Mouse (Mus musculus) lung, postnatal 25 days (tissue): ENCODE measurements around the gene Abhd14a.
A peak's percentile ranks its signal among the peaks of the same experiment; 100 is the strongest.

ENCODE experiments used
- DNase-seq: peaks from one replicate; pipeline ENCODE4 v3.0.0; 2022; ENCODE audit warnings: low spot score

Abhd14a gene

DNA sequence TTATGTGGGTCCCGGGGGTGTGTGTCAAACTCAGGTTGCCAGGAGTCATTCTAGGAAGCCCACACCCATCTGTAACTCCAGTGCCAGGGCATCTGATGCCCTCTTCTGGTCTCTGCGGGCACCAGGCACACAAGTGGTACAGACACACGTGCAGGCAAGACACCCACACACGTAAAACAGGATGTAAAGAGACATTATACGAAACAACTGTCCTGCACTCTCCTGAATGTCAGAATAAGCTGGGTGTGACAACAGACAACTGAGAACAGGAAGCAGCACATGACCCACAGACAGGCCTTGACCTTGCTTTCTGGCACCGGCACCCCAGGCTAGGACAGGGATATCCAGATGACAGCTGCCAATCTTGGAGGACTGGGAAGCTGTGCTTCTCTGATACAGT, 21.8 kb upstream of the Abhd14a start:
- no peak for DNase-seq

DNA sequence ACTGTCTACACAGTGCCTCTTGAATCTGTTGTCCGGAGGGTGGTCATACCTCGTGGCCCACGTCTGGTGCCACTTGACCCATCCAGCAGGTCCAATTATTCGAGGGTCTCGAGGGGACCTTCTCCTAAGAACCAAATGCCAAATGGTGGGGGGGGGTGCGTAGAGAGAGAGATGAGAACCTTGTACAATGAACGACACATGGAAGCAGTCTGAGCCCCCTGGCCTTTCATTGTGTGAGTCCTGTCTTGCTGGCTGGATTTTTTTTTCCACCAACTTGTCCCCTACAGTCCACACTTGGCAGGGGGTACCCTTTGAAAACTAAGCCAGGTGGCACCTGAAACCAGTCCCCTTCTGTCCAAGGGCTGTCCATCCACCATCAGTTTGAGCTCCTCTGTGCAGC, 20.3 kb upstream of the Abhd14a start:
- DNase-seq: no peak

DNA sequence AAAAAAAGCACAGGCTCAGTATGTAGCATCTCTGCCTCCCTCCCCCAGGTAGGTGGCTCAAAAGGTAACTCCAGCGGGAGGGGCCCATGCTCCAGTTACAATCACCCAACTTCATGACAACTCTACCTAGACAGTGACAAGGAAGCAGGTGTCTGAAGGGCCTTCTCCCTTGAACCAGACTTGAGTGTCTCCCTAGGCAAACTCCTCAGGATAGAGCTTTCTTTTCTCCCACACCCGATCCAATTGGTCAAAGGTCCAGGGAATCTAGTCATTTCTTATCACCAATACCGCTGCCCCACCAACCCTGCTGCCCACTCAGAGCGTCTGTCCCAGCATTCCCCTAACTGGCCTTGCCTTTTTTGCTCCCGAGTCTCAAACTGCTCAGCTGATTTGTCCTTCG, 19.2 kb upstream of the Abhd14a start:
- DNase-seq: no peak

DNA sequence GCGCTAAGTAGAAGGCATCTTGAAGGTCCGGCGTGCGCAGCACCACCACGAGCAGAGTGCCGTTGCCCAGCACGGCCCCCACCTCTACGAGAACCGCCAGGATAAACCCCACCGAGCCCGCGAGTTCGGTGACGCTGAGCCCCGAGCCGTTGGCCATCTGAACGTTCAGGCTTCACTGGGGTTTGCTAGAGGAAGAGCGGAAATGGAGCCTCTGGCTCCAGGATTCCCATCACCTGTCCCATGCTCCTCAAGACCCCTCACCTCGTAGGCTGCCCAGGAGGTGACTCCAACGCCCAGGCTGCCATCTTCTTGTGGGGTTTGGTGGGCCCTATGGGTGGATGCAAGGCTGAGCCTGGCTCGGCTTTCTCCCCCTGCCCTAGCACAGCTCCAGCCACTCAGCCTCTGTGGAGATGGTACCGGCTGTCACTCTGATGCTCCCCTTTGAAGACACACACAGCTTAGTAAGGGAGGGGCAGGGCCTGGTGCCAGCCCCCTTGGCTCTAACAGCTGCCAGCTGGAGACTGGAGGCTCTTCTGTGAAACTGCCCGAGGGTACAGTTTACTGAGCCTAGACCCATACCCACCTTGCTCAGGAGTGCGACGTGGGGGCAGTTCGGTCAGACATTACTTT, 18.2 kb upstream of the Abhd14a start, which contains the start of gene Gpr62:
Gpr62 (minus strand) TSS at position 368 of the 630 bp plus-strand sequence.
- DNase-seq: no peak

DNA sequence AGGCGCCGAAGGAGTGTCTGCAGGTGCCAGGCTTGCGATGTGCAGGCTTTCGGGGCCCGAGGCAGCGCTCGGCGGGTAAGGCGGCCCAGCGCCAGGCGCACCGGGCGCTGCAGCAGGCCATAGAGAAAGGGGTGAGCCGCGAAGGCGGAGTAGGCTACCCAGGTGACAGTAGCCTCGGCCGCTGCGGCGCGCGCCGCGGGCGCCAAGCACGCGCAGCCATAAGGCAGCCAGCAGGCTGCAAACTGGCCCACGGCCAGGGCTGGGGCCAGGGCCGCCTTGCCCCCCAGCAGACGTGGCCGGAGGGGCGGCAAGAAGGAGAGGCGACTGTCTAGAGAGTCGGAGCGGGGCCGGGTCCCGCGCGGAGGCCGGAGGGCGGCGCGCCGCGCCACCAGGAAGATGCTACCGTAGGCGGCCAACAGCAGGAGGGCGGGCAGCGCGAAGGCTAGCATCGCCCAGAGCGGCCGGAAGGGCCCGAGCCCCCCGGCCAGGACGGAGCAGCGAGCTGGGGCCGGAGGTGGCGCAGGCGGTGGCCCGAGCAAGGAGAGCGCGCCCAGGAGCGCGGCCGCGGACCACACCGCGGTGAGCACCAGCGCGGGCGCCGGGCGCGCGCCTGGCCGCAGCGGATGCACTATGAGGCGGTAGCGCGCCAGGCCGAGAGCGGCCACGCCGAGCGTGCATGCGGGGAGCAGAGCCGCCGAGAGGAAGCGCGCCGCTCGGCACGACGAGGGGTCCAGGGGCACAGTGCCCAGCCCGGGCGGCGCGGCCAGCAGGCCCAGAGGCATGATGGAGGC, 17.5 kb upstream of the Abhd14a start:
- no peak for DNase-seq

DNA sequence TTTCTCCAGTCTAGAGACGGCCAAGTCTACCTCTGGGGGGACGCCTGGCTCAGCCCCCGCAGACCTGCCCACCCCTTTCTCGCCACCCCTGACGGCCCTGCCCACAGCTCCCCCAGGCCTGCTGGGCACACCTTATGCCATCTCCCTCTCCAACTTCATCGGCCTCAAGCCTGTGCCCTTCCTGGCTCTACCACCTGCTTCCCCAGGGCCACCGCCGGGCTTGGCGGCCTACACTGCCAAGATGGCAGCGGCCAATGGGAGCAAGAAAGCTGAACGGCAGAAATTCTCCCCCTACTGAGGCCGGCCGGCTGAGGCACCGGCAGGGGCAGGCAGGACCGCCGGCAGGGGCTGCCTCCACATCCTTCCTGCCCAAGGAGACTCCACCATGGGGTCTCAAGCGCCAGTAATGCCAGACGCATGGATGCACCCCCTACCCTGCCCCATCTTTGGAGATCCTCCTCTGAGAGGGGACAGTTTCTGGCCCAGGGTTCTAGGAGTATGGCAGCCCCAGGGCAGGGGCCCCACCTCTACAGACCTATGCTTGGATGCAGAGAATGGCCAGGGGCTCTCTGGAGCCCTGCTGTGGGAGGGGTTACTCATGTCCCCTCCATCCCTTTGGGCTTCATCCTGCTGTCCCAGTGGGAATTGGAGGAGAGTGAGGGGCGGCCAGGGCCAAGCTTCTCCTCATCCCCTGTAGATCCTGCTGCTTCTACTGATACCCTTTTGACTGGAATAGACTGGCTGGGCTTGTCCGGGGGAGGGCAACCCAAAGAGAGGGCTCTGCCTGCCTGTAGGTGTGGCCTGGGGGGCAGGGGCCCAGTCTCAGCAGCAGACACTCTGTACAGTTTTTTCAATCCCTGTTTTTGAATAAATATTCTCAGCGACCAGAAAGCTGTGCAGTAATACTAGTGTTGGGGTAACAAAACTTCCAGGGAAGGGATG, 15.9 kb upstream of the Abhd14a start:
- no peak for DNase-seq

DNA sequence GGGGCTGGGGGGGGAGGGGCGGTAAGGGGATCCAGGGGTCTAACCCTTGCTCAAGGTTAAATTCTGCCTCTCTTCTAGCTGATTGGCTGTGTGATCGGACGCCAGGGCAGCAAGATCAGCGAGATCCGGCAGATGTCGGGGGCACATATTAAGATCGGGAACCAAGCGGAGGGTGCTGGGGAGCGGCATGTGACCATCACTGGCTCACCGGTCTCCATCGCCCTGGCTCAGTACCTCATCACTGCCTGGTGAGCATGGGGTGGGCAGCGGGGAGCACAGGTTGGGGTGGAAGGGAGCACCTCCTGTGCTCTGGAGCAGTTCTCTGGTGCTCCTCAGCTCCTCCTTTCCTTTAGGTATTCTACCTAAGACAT, 14.9 kb upstream of the Abhd14a start:
- no peak for DNase-seq

DNA sequence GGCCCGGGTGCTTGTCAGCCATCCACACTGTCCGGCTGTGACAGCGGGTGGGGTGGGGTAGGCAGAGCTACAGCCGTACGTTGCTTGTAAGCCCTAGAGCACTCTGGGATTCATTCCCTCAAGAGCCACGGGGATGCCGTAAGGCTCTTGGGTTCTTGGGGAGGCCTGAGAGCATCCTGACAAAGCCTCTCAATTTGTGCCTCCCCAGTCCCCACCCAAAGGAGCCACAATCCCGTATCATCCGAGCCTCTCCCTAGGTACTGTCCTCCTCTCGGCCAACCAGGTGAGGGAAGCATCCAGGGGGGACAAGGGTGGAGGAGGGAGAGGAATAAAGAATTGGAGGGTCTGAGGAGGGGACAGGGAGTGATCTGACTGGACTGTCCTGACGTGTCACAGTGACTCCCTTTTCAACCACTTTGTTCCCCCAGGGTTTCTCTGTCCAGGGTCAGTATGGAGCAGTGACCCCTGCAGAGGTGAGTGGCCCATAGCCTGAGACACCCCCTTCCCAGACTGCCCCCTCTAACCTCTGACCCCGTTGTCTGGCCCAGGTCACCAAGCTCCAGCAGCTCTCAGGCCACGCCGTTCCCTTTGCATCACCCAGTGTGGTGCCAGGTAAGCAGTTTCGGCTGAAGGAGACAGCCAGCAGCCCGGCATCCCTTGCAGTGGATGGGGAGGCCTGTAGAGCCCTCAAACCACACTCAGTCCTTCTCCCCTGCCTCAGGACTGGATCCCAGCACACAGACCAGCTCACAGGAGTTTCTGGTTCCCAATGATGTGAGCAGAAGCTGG, 14.4 kb upstream of the Abhd14a start:
- DNase-seq: no peak

DNA sequence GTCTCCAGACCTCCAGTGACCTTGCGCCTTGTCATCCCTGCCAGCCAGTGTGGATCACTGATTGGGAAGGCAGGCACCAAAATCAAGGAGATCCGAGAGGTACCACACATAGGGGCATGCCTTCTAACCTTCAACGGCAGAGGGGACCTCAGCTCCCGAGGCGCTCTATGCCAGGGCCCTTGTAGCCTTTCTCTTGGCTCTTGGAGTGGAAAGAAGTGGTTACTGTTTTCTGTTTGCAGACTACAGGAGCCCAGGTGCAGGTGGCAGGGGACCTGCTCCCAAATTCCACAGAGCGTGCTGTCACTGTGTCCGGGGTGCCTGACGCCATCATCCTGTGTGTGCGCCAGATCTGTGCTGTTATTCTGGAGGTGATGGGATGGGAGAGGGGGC, 13.5 kb upstream of the Abhd14a start:
- DNase-seq: no peak

DNA sequence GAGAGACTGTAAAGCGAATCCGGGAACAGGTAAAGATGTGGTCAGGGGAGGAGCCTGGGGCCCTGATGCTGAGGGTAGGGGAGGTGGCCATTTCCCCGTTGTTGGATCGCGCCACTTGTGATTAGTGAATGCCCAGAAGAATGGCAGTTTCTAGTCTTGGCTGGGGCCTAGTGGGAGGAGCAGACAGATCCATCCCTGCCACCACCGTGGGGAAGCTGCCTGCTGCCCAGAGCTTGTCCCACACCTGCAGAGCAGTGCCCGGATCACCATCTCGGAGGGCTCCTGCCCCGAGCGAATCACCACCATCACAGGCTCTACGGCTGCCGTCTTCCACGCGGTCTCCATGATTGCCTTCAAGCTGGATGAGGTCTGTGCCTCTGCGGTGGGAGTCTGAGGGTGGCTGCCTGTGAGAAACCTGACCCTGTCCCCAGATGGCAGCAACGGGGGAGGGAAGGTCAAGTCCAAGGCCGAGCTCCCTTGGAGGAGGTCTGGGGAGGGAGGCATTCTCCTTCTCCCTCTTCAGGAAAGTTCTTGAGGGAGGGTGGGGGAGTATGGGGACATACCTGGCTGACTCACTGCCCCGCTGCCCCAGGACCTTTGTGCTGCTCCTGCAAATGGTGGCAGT, 13.0 kb upstream of the Abhd14a start:
- no peak for DNase-seq

DNA sequence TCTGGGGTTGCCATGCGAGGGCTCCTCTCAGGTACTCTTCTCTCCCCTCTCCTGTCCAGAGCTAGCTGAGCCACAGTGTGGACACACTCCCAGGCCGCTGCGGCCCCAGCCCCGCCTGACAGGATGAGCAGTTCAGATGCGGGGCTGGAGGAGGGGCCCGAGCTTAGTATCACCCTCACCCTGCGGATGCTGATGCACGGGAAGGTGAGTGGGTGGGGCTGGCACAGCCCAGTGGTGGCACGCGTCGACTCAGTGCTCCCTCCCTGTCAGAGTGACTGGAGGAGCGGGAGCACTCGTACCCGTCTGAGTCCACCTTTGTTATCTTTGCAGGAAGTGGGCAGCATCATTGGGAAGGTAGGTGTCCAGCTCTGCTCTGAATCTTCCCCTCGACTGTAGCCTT, 12.5 kb upstream of the Abhd14a start:
- no peak for DNase-seq

DNA sequence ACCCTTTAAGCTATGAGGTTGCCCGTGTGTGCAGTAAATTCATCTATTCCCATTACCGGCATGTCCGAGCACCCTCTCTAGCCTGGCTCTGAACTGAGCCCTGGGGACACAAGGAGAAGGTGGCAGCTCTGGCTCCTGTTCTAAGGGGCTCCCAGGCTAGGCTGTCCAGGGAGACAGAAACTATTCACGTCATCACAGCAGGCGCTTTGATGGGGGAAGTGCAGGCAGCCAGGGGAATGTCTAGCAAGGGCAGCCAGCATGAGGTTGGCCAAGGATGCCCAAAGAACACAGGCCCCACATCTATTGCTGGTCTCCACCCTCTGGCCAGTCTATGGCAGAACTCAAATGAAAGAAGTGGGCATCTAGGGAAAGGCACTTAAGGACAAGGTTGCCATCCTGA, 10.4 kb upstream of the Abhd14a start:
- DNase-seq: no peak

DNA sequence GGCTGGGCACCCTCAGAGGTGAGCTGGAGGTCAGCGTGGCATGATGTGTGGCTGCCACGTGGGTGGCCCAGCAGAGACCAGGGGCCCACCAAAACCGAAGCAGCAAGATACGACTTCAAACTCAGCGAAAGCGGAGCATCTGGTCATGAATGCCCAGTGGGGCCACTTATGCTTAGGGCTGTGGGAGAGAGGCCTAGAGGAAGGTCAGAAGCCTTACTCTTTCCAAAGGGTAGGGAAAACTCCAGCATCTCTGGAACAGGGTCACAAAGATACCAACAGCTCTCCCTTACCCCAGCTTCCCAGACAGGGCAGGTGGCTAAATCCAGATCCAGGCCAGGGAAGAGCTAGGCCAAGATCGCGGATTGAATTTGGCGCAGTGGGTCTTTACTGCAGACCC, 9.7 kb upstream of the Abhd14a start:
- no peak for DNase-seq

DNA sequence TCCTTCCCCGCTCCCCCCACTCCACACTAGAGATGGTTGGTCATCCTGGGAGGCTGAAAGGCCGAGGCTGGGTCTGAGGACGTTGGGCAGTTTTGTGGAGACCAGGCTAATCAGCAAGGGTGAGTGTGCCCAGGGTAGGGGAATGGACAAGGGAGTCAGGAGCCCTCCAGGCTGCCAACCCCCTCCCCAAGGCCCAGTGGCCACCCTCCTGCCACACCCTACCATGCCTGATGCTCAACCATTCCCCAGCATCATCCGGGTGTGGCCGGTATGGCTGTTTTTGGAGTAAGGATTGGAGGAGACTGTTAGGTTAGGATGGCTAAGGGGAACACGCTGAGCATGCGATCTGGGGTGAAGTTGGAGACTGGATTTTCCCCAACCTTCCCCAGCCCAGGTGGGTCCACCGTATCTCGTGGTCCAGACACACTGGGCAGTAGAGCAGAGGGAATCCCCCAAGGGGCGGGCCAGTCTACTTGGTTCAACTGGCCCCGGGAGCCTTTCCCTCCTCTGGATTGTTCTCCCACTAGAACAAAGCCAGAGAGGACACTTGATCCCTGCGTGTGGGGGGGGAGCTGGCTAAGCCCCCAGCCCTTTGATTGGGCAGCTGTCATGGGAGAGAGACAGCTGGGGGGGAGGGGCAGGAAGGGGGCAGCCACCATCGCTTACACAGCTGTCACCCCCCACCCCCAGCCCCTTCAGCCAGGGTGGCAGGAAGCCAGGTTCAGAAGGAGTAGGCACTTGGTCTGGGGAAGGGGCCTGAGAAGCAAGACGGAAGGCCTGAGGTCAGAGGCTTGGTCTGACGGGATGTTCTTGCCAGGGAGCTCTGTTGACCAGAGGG, 9.1 kb upstream of the Abhd14a start:
- DNase-seq: no peak

DNA sequence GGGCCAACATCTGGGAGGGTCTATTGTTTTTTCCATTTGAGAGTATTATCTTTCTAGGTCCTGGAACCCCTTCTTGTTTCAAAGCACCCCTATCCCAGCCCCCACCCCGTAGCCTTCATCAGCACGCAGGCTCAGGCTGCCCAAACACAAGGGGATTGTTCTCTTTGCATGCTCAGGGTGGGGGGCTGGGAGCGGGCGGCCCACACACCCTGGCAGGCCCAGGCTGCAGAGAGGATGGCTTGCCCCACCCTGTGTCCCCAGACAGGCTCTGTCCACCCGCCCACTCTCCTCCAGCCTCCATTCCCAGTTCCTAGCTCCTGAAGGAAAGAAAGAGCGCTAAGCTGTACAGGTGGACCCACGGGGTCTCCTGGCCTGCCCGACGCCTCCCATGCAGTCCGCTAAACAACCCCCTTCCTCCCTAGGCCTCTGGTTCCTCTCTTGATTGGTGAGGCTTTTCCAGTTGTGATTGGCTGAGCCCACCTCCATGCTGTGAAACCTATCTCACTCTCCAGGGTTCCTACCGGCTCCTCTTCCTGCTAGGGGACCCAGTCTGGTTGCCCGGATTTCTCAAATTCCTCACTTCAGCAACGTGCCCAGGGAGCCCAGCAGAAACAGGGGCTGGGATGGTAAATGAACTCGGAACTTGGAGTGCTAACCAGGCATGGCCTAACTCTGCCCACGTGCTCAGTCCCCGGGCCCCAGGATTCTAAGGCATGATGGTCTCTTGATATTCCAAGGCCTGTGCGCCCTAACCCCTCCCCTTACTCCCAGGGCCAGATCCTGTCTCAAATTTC, 7.6 kb upstream of the Abhd14a start:
- no peak for DNase-seq

DNA sequence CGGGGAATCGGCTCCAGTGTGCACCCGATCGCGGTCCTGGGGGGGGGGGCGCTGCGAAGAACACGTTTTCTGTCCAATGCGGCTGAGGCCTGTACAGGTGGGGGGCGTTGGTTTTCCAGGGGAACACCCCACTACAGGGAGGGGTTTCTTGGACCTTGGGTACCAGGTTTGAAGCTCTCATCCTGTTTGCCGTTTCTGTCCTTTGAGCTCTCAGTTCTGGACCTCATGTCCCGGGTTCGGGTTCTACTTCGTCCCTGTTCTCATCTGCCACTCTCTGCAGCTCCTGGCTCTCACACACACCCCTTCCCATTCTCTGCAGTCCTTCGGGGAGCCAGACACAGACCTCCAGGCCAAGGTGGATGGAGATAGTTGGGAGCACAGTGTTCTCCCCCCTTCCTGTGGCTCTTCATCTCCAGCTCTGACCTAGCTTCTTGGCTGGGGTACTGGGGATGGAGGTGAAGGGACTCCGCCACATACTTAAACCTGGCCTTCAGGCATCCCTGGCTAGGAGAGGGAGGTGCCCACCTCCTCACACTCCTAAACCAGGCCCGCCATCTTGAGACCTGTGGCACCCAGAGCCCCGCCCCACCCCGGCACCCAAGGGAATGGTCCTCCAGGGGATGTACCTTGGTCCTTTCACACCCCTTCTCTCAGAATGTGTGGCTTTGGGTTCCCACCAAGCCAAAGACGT, 6.7 kb upstream of the Abhd14a start:
- no peak for DNase-seq

DNA sequence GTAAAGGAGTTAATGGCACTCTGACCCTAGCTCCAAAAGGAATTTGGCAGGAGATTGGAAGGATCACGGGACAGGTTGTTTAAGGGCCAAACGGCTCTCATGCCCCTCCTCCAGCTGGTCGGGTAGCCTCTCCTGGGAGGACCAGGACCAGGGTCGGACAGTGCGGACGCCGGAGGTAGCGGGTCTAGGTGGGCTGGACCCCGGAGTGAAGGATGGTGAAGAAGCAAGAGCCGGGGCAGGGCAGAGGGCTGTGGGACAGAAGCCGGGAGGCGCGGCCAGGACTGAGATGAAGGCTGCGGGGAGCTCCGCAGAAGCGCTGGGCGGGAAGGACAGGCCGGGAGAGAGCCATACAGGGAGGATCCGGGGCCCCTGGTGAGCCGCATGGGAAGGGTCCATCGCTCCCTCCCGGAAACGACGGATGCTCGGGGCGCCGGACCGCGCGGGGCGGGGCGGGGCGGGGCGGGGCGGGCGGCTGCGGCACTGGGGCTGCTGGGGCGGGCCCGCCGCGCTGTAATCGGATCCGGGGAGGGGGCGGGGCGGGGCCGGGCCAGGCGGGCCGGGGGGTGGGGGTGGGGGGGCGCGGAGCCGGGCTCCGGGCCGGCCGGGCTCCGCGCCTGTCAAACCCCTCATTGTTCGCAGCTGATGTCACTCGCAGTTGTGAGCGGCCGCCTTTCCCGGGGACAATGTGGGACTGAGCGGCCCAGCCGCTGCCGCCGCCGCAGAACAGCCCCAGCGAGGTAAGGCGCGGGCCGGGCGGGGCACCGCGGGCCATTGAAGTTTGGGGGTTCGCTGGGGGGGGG, 6.0 kb upstream of the Abhd14a start, which contains the start of gene Pcbp4:
Pcbp4 (plus strand) TSS at position 21 of the 800 bp plus-strand sequence.
- DNase-seq: peak; percentile 57

DNA sequence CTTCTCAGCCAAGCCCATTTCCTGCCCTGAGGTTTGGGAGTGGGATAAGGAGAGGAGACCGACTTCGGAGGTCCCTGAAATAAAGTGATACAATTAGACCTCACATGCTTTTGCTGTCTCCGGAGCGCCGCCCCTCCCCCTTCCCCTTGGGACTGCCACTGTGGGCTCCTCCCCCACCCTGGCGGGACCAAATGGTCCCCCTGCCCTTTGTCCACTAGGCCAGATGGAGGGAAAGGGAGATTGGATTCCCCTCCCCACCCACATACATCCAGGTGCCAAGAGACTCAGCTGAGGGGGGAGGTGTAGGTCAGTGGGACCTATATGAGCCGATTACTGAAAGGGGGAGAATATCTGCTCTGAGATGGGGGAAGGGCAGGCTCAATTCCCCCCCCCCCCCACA, 5.3 kb upstream of the Abhd14a start:
- DNase-seq: no peak
